Mouse (Mus musculus) urinary bladder, postnatal 14 days (tissue): ENCODE data around the gene Klhl23.

ENCODE experiments used
- DNase-seq: peaks from one replicate; pipeline ENCODE4 v3.0.0; 2021; ENCODE audit warnings: low spot score

The Klhl23 gene

DNA sequence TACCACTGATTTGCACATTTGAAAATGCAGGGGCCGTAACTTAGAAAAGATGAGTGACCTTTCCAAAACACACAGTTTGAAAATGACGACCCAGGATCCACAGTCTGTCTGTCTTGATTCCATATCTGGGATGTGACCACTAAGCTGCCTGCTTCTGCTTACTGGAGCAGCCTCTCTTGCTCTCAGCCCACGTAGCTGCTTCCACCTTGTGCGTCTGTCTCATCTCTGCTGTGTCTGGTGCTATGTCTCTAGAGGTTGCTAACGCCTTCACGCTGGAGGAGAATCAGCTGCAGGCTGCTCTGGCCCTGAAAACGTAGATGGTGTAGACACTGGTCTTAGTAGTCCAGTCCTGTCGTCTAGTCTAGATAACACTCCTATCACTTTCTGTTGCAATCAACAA is 8.4 kb downstream of the Klhl23 start:
- DNase-seq = no peak

DNA sequence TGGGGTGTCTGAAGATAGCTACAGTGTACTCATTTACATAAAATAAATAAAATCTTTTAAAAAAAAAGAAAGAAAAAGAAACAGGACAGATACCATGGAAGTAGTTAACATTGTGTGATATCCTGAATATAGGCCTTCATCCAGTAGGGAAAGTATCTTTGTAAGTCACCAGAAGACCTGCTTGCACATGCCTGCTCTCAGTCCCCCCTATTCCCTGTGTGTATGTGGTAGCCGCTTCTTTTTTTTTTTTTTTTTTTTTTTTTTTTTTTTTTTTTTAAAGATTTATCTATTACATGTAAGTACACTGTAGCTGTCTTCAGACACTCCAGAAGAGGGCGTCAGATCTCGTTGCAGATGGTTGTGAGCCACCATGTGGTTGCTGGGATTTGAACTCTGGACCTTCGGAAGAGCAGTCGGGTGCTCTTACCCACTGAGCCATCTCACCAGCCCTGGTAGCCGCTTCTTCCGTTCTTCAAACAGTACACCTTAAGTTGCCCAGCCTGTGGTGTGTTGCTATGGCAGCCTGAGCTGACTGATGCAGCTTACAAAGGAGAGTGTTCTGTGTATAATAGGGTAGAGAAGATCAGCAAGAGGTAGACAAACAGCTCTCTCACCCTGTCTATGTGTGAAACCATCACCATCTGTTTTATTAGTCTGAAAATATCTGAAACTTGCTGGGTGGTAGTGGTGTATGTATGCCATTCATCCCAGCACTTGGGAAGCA is 15.7 kb downstream of the Klhl23 start:
- no peak for DNase-seq

DNA sequence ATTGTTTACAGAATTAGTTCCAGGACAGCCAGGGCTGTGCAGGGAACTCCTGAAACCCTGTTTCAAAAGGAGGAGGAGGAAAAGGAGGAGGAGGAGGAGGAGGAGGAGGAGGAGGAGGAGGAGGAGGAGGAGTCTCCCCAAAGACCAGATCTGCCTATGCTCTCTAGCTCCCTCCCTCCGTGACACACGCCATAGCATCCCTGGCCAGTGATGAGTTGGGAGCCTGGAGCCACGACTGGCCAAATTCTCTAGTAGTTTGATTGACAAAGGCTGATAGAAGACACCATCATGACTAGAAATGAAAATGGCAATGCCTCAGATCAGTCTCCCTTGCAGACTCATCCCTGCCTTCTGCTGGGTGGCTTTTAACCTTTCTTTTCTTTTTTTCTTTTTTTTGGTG is 16.3 kb downstream of the Klhl23 start:
- no peak for DNase-seq

DNA sequence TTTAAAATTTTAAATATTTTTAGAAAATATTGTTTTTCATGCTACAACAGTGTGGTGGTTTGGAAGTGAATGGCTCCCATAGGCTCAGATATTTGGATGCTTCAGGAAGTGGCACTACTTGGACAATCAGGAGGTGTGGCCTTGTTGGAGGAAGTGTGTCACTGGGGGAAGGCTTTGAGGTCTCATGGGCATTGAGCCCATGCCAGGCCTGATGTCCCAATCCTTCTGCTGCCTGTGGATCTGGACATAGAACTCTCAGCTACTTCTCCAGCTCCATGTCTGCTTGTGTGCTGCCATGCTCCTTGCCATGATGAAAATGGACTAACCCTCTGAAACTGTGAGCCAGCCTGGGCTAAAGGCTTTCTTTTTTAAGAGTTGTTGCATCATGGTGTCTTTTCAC is 17.0 kb downstream of the Klhl23 start:
- no peak for DNase-seq

DNA sequence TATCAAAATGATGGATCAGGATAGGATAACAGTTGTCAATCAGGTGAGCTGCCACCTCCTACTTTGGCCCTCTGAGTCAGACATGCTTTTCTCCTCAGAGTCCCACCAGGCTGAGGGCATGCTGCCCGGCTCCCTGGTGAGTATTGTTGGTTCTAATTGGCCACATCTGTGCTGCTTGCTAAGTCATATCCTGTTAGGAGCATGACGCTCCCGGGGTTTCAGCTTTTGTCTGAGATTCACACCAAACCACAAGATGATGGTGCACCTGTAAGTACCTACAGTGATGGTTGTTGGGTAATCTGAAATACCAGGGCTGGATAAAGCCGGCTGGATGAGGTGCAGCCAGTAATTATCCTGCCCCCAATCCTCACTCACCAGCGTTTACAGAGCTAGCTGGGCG is 18.5 kb downstream of the Klhl23 start:
- DNase-seq = no peak

DNA sequence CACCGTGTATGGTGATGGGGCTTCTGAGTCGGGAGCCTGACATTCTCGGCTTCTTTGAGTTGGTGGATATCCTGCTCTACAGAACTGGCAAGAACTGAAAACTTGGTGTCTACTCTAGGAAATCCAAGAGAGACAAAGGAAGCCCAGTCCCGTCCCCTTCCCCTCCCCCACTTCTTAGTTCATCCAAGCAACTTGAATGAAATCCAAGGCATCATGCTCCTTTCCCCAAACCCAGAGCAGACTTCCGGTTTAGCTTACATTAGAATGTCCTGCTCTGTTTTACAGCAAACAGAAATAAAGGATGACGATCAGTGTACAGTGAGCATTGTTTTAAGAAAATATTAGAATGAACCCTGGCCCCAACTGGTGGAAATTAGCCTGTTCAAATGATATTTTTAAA is 27.5 kb downstream of the Klhl23 start:
- DNase-seq = no peak

DNA sequence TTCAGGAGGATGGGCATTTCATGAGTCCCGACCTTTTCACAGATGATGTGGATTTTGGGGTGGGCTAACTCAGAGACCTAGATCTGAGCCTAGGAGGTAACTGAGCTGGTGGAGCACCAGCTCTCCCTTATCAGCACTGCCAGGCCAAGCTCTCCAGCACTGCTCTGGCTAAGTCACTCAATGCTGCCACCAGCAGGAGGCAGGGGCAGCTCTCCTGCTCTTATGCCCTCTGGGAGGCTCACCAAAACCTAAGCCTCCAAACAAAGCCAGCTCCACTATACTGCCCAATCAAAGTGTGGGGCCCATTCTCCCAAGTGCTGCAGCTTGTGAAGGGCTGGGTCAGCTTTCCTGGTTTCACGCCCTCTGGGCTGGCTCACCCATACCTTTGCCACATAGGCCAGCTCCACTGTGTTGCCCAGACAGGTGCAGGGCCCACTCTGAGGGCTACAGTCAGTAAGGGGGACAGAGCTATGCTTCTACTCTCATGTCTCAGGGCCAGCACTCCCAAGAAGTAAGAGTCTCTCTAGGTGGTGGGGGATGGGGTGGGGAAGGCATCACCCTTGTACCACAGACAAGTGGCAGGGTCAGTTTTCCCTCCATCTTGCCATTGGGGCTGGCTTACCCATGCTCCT is 29.8 kb downstream of the Klhl23 start:
- DNase-seq = no peak

DNA sequence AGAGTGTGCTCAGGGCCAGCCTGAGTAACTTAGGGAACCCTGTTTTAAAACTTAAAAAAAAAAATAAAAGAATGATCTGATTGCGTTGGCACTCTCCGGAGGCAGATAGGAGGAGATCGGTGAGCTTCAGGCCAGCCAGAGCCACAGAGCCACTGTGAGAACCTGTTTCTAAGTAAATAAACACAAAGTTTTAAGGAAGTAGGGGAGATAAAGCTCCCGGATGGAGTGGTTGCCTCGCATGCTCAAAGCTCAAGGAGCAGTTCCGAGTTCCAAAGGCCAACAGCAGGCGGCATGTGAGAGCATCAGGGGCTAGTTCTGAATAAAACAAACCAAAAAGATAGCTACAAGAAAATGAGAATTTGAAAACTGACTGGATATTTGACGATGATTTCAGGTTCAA is 34.6 kb downstream of the Klhl23 start:
- DNase-seq = peak; percentile 56

DNA sequence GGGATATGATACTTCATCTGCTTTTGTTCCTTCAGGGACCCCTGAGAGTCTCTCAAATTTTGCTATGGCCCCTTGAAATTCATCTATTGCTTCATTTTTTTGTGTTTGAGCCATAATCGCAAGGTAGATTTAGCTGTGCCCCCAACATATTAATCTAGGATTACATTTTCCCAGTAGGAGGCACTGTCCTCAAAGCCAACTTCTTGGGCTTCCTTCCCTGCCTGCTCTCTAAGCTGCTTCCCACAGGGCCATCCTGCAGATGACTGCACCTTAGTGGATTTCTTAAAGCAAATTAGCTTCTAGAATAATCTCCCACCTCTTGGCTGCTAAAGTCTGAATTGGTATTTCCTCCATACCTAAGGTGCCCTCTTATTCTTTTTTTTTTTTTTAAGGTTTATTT is 36.1 kb downstream of the Klhl23 start:
- DNase-seq = no peak

DNA sequence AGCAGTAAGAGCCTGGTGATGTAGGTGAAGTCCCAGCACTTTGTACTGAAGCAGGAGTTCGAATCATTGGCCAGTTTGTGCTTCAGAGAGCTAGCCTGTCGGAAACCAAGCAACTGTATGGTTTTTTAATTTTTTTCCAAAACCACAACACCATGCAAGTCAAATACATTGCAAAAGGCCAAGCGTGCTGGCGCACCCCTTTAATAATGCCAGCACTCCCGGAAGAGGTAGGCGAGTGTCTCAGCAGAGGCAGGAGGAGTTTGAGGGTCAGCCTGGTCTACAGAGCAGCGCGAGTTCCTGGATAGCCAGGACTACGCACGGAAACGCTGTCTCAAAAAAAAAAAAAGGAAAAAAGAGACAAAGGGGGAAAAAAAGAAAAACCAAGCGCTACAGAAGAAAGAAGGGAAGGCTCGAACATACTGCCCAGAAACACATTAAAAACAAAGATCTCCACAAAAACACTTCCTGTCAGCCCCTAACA is 39.3 kb downstream of the Klhl23 start:
- DNase-seq = peak; percentile 22

DNA sequence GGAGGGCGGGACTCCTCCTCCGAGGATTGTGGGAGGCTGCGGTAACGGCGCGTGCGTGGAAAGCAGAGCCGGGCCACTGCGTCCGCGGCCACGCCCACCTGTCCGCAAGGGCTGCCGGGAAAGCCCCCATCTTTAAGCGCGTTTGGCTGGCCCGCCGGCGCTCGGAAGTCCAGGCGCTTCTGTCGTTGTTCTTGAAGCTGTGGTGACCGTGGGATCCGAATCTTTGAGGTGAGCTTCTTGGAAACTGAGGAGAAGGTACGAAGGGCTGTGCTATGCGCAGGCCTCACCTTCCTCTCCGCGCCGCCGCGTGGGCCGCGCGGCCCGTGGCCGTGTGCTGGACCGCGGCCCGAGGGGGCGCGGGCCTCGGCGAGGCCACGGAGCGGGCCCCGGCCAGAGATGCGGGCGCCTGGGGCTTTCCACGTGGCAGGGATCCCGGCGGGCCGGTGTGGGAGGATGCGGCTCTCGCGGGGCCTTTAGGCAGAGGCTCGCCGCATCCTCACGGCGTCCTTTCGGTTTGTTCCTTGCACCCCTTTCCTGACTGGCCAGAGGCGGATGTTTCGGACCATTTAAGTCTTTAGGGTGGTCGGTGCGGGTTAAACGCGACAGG is 39.8 kb downstream of the Klhl23 start, which contains the start of gene Ssb:
TSS of gene Ssb (plus strand) at position 78 of the 607 bp plus-strand sequence.
- DNase-seq = peak; percentile 96

DNA sequence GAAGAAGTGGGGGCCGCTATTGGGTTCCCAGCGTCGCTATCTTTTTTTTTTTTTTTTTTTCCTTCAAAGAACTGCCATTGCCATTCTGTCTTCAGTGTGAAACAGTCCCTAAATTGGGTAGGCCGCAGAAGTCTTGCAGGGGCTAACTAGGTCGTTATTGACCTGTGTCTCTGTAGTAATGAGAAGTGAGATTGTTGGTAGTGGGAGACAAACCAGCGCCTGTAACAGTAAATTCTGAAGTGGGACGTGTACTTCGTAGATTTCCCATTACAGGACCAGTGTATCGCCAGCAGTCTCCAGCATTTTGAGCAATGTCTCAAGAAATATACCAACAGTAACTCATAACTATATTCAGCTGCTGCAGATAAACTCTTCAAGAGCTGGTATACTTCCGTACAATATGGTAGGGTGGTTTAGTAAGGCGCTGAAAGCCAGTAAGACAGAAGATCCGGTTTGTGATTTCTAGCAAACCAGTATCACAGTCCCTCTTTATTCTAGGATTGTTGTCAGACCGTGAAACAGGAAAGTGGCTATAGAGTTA is 40.4 kb downstream of the Klhl23 start:
- no peak for DNase-seq

DNA sequence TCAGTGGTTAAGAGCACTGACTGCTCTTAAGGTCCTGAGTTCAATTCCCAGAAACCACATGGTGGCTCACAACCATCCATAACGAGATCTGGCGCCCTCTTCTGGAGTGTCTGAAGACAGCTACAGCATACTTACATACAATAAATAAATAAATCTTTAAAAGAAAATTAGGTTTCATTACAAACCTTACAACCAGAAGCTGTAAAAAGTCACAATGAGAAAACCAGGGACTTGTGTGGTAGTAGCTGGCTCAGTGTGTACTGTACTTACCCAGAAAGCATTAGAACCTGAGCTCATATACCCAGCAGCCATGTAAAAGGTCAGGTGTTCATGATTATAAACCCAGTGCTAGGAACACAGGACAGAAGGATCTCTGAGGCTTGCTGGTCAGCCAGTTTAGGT is 62.2 kb downstream of the Klhl23 start:
- DNase-seq = no peak

DNA sequence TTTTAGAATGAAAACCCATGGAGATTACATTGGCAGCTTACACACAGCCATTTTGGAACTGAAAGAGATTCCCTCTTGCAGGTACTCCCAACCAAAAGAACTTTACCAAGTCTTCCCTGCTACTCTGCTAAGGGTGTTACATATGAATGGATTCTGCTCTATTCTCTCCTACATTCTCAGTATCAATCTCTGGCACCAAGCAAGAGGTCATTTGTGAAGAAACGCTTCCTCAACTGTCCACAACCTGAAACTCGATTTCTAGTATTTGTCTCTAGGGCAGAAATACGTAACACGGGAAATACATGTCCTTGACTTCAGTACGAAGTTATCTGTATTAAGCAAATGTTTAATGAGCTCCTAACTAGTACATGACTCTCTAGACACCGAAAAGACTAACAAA is 62.8 kb downstream of the Klhl23 start:
- DNase-seq = no peak

DNA sequence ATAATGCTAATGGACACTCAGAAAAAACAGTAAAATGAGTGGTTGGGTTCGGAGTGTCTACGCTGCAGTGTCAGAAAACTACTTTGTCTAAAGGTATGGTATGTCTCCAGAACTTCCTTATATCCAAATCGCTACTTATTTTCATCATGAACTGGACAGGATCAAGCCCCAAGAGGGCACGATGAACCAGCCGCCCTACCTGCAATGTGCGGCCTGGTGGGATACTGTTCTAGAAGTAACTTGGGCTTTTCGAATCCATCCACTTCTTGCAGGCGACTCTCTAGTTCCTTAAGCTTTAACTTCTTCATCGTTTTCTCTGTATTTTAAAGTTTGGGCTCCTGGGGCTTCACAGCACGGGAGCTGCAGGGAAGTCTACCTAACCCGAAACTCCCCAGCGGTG is 63.3 kb downstream of the Klhl23 start:
- no peak for DNase-seq

DNA sequence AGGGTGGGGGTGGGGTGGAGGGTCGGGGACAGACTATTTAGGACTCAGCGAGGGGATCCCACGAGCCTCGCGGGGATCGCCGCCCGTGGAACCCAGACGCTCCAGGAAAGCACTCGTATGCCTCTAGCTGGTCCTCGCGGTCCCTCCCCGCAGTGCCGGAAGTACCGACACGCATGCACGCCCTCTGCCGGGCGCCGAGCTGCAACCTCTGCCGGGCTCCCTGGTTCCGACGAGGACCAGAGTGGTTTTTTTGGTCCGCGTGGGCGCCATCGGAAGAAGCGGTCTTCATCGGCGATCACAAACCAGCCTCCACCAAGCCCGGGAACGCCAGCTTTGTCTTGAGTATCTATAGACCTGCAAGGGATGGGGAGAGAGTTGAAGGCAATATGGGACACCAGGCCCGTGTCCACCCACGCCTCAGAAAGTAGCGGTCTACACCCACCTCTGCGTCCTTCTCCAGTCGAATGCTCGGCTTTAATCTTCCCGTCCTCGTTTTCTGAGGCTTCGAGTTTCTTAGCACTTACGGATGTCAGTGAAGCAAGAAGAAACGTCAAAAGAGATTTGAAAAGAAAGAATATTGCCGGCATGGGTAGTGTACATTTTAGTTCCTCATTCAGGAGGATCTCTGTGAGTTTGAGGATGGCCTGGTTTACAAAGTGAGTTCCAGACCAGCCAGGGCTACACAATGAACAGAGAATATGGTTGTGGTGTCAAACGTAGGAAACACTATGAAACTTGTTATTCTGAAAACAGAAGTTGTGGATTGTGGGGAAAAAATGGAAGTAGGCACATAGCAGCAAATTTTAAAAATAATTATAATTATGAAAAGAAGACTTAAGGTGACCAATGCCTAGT is 63.9 kb downstream of the Klhl23 start, which contains the start of gene Mettl5:
TSS of gene Mettl5 (minus strand) at position 165 of the 855 bp plus-strand sequence.
- DNase-seq = peak; percentile 89
